Mouse (Mus musculus): ENCODE data around the gene Elmod3. TPM values are rescaled to one million over a fixed set of nuclear protein-coding genes. Genes with fewer than 3 reads are reported as not detected.

The Elmod3 gene
- polyA plus RNA-seq (2014; fragmentation: Illumina TruSeq; extraction: RNeasy Lipid Tissue Mini Kit (QIAGEN cat#74804); ENCODE audit: low read depth, low replicate concordance) = 10.3 TPM

DNA sequence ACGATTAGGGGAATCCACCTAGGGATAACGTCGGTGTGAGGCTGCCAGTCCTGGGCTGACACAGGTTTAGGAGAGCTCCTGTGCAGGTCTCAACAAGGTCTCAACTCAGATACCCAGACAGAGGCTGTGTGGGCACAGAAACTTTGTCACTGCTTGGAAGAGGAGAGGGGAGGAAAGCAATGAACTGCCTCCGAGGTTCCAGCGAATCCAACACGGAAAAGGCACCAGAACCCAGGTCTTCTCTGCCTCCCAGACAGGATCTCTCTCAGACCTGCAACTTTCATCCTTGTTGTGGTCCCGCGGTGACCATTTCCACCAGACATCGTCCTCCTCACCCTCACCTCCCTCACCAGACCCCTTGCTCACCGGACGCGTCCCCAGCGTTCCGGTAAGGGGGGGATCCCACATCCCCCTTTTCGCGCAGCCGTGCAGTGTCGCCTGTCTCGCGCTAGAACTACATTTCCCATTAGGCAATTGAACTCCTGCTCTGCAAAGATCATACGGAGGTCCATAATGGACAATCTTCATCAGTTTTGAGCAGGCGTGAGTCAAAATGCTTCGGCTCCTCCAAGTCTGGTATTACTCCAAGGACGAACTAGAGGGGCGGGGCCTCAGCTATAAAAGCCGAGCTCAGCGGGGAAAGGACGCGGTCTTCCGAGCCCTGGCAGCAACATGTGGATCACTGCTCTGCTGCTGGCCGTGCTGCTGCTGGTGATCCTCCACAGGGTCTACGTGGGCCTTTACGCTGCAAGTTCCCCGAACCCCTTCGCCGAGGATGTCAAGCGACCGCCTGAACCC is at the start of gene Elmod3, which contains the start of gene Retsat:
Gene Elmod3 (minus strand): TSS at position 458 of the 798 bp plus-strand sequence.
Gene Retsat (plus strand): TSS at position 520 of the 798 bp plus-strand sequence.

GRCm38 (mm10) chr6:72616643-72617288 is 18.6 kb upstream of the Elmod3 start, which contains the start of gene Tgoln1:
TSS of gene Tgoln1 (minus strand) at chr6:72617000.

DNA sequence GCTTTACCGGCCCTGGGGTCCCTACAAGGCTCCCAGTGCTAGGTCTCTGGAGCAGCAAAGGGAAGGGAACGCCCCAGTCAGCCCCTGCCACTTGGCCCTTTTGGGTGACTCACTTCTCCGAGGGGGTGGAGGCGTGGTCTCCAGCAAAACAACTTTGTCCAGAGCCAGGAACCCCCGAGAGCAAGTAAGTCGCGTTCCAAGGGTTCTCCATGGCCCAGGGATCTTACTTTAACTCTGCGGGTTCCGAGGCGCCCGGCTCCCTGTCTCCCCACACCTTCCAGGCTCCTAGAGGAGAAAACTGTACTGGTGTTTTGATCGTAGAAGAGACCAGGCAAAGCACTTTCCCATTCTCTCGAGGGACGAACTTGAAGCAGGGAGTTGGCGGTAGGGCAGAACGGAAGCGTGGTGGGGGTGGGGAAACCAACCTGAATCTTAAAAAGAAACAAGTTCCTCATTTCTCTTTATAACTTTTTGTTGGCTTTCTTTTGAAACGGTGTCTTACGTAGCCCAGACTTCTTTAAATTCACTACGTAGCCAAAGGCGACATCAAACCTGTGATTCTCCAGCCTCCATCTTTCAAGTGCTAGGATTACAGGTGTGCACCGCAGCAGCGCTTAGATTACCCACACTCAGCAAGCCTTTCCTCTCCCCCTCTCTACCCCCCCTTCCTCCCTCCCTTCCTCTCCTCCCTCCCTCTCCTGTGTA is 53.8 kb downstream of the Elmod3 start, which contains the start of gene Capg:
Gene Capg (plus strand): TSS at position 109 of the 705 bp plus-strand sequence.

GRCm38 (mm10) chr6:72521607-72522006 is 76.6 kb downstream of the Elmod3 start, which contains the start of gene Sh2d6:
TSS of gene Sh2d6 (minus strand) at chr6:72521707.

Other genes with a start within 250 kb of the Elmod3 start
- 1.2 TPM for gene Tmem150a, start 243.0 kb downstream of the Elmod3 start, polyA plus RNA-seq (2014; fragmentation: Illumina TruSeq; extraction: RNeasy Lipid Tissue Mini Kit (QIAGEN cat#74804); ENCODE audit: low read depth, low replicate concordance)
- gene Rnf181, start 231.5 kb downstream of the Elmod3 start, polyA plus RNA-seq (2014; fragmentation: Illumina TruSeq; extraction: RNeasy Lipid Tissue Mini Kit (QIAGEN cat#74804); ENCODE audit: low read depth, low replicate concordance) = 632 TPM
- gene Vamp5, start 217.9 kb downstream of the Elmod3 start, polyA plus RNA-seq (2014; fragmentation: Illumina TruSeq; extraction: RNeasy Lipid Tissue Mini Kit (QIAGEN cat#74804); ENCODE audit: low read depth, low replicate concordance) = 0.99 TPM
- 47.5 TPM for gene Vamp8, start 207.7 kb downstream of the Elmod3 start, polyA plus RNA-seq (2014; fragmentation: Illumina TruSeq; extraction: RNeasy Lipid Tissue Mini Kit (QIAGEN cat#74804); ENCODE audit: low read depth, low replicate concordance)
- 31.0 TPM for gene Ggcx, start 184.1 kb downstream of the Elmod3 start, polyA plus RNA-seq (2014; fragmentation: Illumina TruSeq; extraction: RNeasy Lipid Tissue Mini Kit (QIAGEN cat#74804); ENCODE audit: low read depth, low replicate concordance)
- 635 TPM for gene Mat2a, start 158.9 kb downstream of the Elmod3 start, polyA plus RNA-seq (2014; fragmentation: Illumina TruSeq; extraction: RNeasy Lipid Tissue Mini Kit (QIAGEN cat#74804); ENCODE audit: low read depth, low replicate concordance)
- gene Sh2d6, start 76.7 kb downstream of the Elmod3 start, polyA plus RNA-seq (2014; fragmentation: Illumina TruSeq; extraction: RNeasy Lipid Tissue Mini Kit (QIAGEN cat#74804); ENCODE audit: low read depth, low replicate concordance) = not detected
- 2.0 TPM for gene Capg, start 54.0 kb downstream of the Elmod3 start, polyA plus RNA-seq (2014; fragmentation: Illumina TruSeq; extraction: RNeasy Lipid Tissue Mini Kit (QIAGEN cat#74804); ENCODE audit: low read depth, low replicate concordance)
- 30.5 TPM for gene Retsat, start 62 bp upstream of the Elmod3 start, polyA plus RNA-seq (2014; fragmentation: Illumina TruSeq; extraction: RNeasy Lipid Tissue Mini Kit (QIAGEN cat#74804); ENCODE audit: low read depth, low replicate concordance)
- gene Tgoln1, start 18.6 kb upstream of the Elmod3 start, polyA plus RNA-seq (2014; fragmentation: Illumina TruSeq; extraction: RNeasy Lipid Tissue Mini Kit (QIAGEN cat#74804); ENCODE audit: low read depth, low replicate concordance) = 567 TPM
- 1.7 TPM for gene Tcf7l1, start 190.8 kb upstream of the Elmod3 start, polyA plus RNA-seq (2014; fragmentation: Illumina TruSeq; extraction: RNeasy Lipid Tissue Mini Kit (QIAGEN cat#74804); ENCODE audit: low read depth, low replicate concordance)

Data from adrenal gland, adult 10 weeks (tissue).